Mouse (Mus musculus): ENCODE data around the gene S100a3.

DNA sequence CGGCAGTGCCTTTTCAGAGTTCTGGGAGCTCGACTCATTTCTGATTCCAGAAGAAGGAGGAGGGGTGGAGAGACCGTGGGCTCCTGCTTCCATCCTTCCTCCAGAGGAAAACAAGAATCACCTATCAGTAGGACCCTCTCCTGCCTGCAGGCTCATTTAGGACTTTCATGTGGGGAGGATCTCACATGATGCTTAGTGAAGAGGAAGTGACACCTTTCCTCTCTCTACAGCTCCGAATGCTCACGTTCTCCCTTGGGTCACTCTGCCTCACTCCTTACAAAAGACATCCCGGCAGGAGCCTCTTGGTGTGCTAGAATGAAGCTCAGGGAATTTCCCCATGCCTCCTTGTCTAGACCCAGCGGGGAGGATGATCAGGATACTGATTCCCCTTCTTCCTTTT is 61.2 kb downstream of the S100a3 start:
- TF ChIP-seq POLR2A (IDR thresholded peaks at IDR 0.05; ENCODE audit: extremely low read depth, insufficient read depth, low read length) (no peak), CTCF (IDR thresholded peaks at IDR 0.05; ENCODE audit: extremely low read depth, insufficient read depth, low read length) (no peak)

Measured in cortical plate, adult 2 months (tissue).